Mouse (Mus musculus): ENCODE measurements around the gene Pdxdc1. TPM values are rescaled to one million over a fixed set of nuclear protein-coding genes. Genes with fewer than 3 reads are reported as not detected.

Pdxdc1 gene
- polyA plus RNA-seq, 1 experiment from 2014 or later = 48.2 TPM

GRCm38 (mm10) chr16:13840056-13840455 lies 62.9 kb downstream of the Pdxdc1 start:
- Histone ChIP-seq H3K9ac (ENCODE audit: low read depth, low read length) (no peak overlapping the region), H3K36me3 (ENCODE audit: control insufficient read depth, insufficient read depth, low read length) (peaks cover 32% of the 10 kb centered on the region), H3K4me1 (replicated peaks; ENCODE audit: control insufficient read depth, insufficient read depth, low read length) (no peaks in the 10 kb centered on the region), H3K9me3 (ENCODE audit: control insufficient read depth, low read length) (no peaks in the 10 kb centered on the region), H3K27ac (ENCODE audit: low read depth, low read length) (no peak overlapping the region), H3K4me2 (no peak overlapping the region), H3K27me3 (replicated peaks; ENCODE audit: control insufficient read depth, insufficient read depth, low read length) (no peaks in the 10 kb centered on the region), H3K4me3 (ENCODE audit: low read depth, low read length) (no peak overlapping the region)
- 90% methylated on average over 7 of the region's 7 CpGs for WGBS
- DNase-seq (ENCODE audit: low spot score) (no peak), ATAC-seq (replicated peaks; ENCODE audit: low FRiP score) (no peak)

GRCm38 (mm10) chr16:13834382-13834781 lies 68.5 kb downstream of the Pdxdc1 start:
- Histone ChIP-seq H3K4me3 (ENCODE audit: low read depth, low read length) (no peak overlapping the region), H3K4me2 (no peak overlapping the region), H3K9me3 (ENCODE audit: control insufficient read depth, low read length) (no peaks in the 10 kb centered on the region), H3K4me1 (replicated peaks; ENCODE audit: control insufficient read depth, insufficient read depth, low read length) (no peaks in the 10 kb centered on the region), H3K27ac (ENCODE audit: low read depth, low read length) (no peak overlapping the region), H3K27me3 (replicated peaks; ENCODE audit: control insufficient read depth, insufficient read depth, low read length) (no peaks in the 10 kb centered on the region), H3K9ac (ENCODE audit: low read depth, low read length) (no peak overlapping the region), H3K36me3 (ENCODE audit: control insufficient read depth, insufficient read depth, low read length) (peaks cover 41% of the 10 kb centered on the region)
- DNase-seq (ENCODE audit: low spot score) (no peak), ATAC-seq (replicated peaks; ENCODE audit: low FRiP score) (no peak)
- WGBS = 91% methylated on average over 5 of the region's 5 CpGs

- H3K4me3 ChIP-seq (ENCODE audit: low read depth, low read length) = no peak overlapping the region
- H3K27me3 ChIP-seq (replicated peaks; ENCODE audit: control insufficient read depth, insufficient read depth, low read length) = no peaks in the 10 kb centered on the region
- 78% methylated on average over 5 of the region's 5 CpGs for WGBS
- no peak overlapping the region for H3K9ac ChIP-seq (ENCODE audit: low read depth, low read length)
- ATAC-seq (replicated peaks; ENCODE audit: low FRiP score) (no peak), DNase-seq (ENCODE audit: low spot score) (no peak)
- peaks cover 39% of the 10 kb centered on the region for H3K36me3 ChIP-seq (ENCODE audit: control insufficient read depth, insufficient read depth, low read length)
- H3K27ac ChIP-seq (ENCODE audit: low read depth, low read length) = no peak overlapping the region
- no peaks in the 10 kb centered on the region for H3K4me1 ChIP-seq (replicated peaks; ENCODE audit: control insufficient read depth, insufficient read depth, low read length)
- no peak overlapping the region for H3K4me2 ChIP-seq
- H3K9me3 ChIP-seq (ENCODE audit: control insufficient read depth, low read length) = no peaks in the 10 kb centered on the region
Observed at GRCm38 (mm10) chr16:13831606-13832005, 71.3 kb downstream of the Pdxdc1 start.

GRCm38 (mm10) chr16:13830444-13830843 lies 72.5 kb downstream of the Pdxdc1 start:
- WGBS = 91% methylated on average over 10 of the region's 10 CpGs
- ATAC-seq (replicated peaks; ENCODE audit: low FRiP score) (no peak), DNase-seq (ENCODE audit: low spot score) (no peak)
- Histone ChIP-seq H3K4me2 (no peak overlapping the region), H3K27me3 (replicated peaks; ENCODE audit: control insufficient read depth, insufficient read depth, low read length) (no peaks in the 10 kb centered on the region), H3K36me3 (ENCODE audit: control insufficient read depth, insufficient read depth, low read length) (peaks cover 30% of the 10 kb centered on the region), H3K27ac (ENCODE audit: low read depth, low read length) (no peak overlapping the region), H3K4me1 (replicated peaks; ENCODE audit: control insufficient read depth, insufficient read depth, low read length) (no peaks in the 10 kb centered on the region), H3K4me3 (ENCODE audit: low read depth, low read length) (no peak overlapping the region), H3K9me3 (ENCODE audit: control insufficient read depth, low read length) (no peaks in the 10 kb centered on the region), H3K9ac (ENCODE audit: low read depth, low read length) (no peak overlapping the region)

GRCm38 (mm10) chr16:13826511-13826910 lies 76.4 kb downstream of the Pdxdc1 start:
- Histone ChIP-seq H3K27ac (ENCODE audit: low read depth, low read length) (no peak overlapping the region), H3K36me3 (ENCODE audit: control insufficient read depth, insufficient read depth, low read length) (peaks cover 21% of the 10 kb centered on the region), H3K9me3 (ENCODE audit: control insufficient read depth, low read length) (no peaks in the 10 kb centered on the region), H3K27me3 (replicated peaks; ENCODE audit: control insufficient read depth, insufficient read depth, low read length) (no peaks in the 10 kb centered on the region), H3K4me2 (no peak overlapping the region), H3K9ac (ENCODE audit: low read depth, low read length) (no peak overlapping the region), H3K4me1 (replicated peaks; ENCODE audit: control insufficient read depth, insufficient read depth, low read length) (peaks cover 2% of the 10 kb centered on the region; the same call in 1 of the 2 replicates), H3K4me3 (ENCODE audit: low read depth, low read length) (no peak overlapping the region)
- no peak for ATAC-seq (replicated peaks; ENCODE audit: low FRiP score)
- DNase-seq (ENCODE audit: low spot score) = no peak
- 85% methylated on average over 4 of the region's 4 CpGs for whole genome bisulfite sequencing

- ATAC-seq (replicated peaks; ENCODE audit: low FRiP score) (no peak), DNase-seq (ENCODE audit: low spot score) (no peak)
- Histone ChIP-seq H3K4me2 (no peak overlapping the region), H3K4me1 (replicated peaks; ENCODE audit: control insufficient read depth, insufficient read depth, low read length) (peaks cover 2% of the 10 kb centered on the region; the same call in 1 of the 2 replicates), H3K9me3 (ENCODE audit: control insufficient read depth, low read length) (no peaks in the 10 kb centered on the region), H3K9ac (ENCODE audit: low read depth, low read length) (no peak overlapping the region), H3K27ac (ENCODE audit: low read depth, low read length) (no peak overlapping the region), H3K36me3 (ENCODE audit: control insufficient read depth, insufficient read depth, low read length) (peaks cover 17% of the 10 kb centered on the region; the same call in 1 of the 2 replicates), H3K4me3 (ENCODE audit: low read depth, low read length) (no peak overlapping the region), H3K27me3 (replicated peaks; ENCODE audit: control insufficient read depth, insufficient read depth, low read length) (no peaks in the 10 kb centered on the region)
- WGBS = 77% methylated on average over 7 of the region's 7 CpGs
Observed at GRCm38 (mm10) chr16:13825781-13826490, 77.0 kb downstream of the Pdxdc1 start.

GRCm38 (mm10) chr16:13820771-13821170 lies 82.2 kb downstream of the Pdxdc1 start:
- Histone ChIP-seq H3K27ac (ENCODE audit: low read depth, low read length) (no peak overlapping the region), H3K36me3 (ENCODE audit: control insufficient read depth, insufficient read depth, low read length) (peaks cover 10% of the 10 kb centered on the region; the same call in 1 of the 2 replicates), H3K9ac (ENCODE audit: low read depth, low read length) (no peak overlapping the region), H3K4me2 (peak overlapping the region; percentile 93), H3K4me1 (replicated peaks; ENCODE audit: control insufficient read depth, insufficient read depth, low read length) (peaks cover 10% of the 10 kb centered on the region; the same call in 1 of the 2 replicates), H3K27me3 (replicated peaks; ENCODE audit: control insufficient read depth, insufficient read depth, low read length) (no peaks in the 10 kb centered on the region), H3K4me3 (ENCODE audit: low read depth, low read length) (no peak overlapping the region), H3K9me3 (ENCODE audit: control insufficient read depth, low read length) (no peaks in the 10 kb centered on the region)
- DNase-seq (ENCODE audit: low spot score) = no peak
- 92% methylated on average over 5 of the region's 5 CpGs for WGBS
- no peak for ATAC-seq (replicated peaks; ENCODE audit: low FRiP score)

GRCm38 (mm10) chr16:13819806-13820500 lies 83.0 kb downstream of the Pdxdc1 start:
- ATAC-seq (replicated peaks; ENCODE audit: low FRiP score) = no peak

More at GRCm38 (mm10) chr16:13819806-13820500, 83.0 kb downstream of the Pdxdc1 start:
- H3K9ac ChIP-seq (ENCODE audit: low read depth, low read length) = peak overlapping the region; percentile 77
- H3K4me2 ChIP-seq = peak overlapping the region; percentile 93
- H3K36me3 ChIP-seq (ENCODE audit: control insufficient read depth, insufficient read depth, low read length) = peaks cover 10% of the 10 kb centered on the region; the same call in 1 of the 2 replicates
- no peaks in the 10 kb centered on the region for H3K27me3 ChIP-seq (replicated peaks; ENCODE audit: control insufficient read depth, insufficient read depth, low read length)
- H3K9me3 ChIP-seq (ENCODE audit: control insufficient read depth, low read length) = no peaks in the 10 kb centered on the region
- peak overlapping the region; percentile 55 for H3K4me3 ChIP-seq (ENCODE audit: low read depth, low read length)
- DNase-seq (ENCODE audit: low spot score) = no peak
- peaks cover 10% of the 10 kb centered on the region; the same call in 1 of the 2 replicates for H3K4me1 ChIP-seq (replicated peaks; ENCODE audit: control insufficient read depth, insufficient read depth, low read length)
- H3K27ac ChIP-seq (ENCODE audit: low read depth, low read length) = peak overlapping the region; percentile 35; the same call in 1 of the 2 replicates
- WGBS = 38% methylated on average over 12 of the region's 12 CpGs

Data from liver, embryonic 11.5 days (tissue).